Mouse (Mus musculus): ENCODE data around the gene Cer1.

Gene Cer1

DNA sequence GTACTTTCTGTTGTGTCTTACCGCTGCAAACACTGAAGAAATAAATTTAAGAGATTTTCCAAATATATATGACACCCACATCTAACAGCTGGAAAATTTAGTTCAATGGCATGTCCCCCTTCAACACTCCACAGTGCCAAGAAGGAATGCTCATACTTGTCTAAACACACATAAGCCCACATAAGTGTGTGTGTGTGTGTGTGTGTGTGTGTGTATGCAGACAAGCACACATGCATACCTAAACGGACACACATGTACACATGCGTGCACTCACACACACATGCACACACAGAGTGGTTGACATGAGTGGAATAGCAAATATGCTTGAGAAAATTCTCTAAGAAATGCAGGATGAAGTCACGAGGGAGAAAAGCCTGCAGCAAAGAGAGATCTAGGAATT is 12.4 kb downstream of the Cer1 start:
- no peak for DNase-seq

DNA sequence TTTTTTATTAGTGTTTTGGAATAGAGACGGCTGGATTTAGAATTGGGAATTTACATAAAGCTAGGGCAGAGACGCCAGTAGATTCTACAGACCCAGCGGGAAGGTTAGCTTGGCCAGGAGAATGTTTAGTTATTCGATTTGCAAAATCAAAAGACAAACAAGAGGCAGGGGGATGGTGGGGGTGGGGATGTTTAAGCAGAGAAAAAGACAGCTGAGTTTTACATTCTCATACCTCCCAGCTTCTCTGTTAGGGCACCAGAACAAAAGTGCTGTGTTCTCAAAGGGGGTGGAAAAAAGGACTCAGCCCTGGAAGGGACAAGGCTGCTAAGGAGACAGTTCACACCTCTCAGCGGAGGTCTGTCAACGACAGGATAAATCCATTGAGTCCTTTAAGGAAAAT is 12.8 kb downstream of the Cer1 start:
- no peak for DNase-seq

DNA sequence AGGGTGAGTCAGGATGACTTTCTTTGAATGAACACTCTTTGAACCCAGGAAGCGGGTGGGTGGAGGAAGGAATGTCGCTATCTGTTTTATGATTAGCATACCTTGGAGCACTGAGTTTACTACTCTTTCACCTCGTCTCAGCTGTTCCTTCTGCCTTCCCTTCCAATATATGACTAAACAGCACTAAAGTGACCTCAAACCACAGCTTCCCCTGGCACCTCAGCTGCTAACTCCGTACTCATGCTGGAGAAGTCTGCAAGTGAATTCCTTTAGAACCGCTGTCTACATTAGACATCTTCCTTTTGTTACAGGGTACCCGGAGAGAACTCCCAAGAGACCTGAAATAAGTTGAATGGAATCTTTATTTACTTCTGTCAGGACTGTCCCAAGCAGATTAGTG is 14.0 kb downstream of the Cer1 start:
- DNase-seq, result no peak

DNA sequence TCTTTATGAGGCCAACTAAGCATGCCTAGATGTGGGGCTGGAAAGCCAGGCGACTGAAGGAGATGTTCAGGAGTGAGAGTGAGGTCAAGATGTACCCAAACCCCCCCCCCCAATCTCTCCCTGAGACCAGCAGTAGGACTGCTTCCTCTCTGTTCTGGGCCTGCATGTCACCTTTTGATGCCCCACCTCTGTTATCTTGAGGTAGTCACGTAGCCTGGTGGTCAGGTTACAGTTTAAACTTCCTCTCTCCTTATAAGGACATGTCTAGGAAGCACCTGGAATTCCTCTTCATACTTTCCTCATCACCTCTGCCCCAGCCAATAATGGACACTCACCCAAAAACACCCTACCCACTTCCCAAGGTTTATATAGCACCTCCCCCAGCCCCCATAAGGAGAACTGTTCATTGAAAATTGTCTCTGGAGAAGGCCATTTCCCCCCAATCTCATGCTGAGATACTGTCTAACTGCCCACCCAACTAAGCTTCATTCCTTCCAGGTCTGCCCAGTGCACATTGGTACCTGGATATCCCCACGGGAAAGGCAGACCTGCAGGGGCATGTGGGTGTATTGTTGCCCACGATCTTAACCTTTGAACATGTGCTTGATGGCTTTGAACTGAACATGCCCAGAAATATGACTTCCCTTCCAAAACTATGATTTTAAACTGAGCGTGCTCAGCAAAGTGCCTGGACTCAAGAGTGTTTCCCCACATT is 17.1 kb downstream of the Cer1 start:
- DNase-seq, result no peak

DNA sequence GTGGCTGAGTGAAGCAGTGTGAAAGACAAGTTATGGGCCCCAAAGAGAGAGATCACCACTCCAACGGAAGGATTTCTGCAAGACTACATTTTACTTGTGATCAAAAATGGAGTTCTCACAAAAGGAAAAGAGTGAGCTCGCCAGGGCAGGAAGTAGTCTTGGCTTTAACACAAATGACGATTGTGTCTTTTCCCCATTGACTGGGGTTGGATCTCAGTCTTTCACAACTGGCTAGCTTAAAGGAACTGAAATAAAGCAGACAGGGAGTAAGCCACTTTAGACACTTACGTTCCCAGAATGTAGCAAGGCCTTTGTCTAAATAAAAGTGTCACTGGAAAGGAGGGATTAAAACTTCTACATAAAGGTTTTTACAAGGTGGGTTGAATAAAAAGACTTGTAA is 17.8 kb downstream of the Cer1 start:
- DNase-seq, result no peak

DNA sequence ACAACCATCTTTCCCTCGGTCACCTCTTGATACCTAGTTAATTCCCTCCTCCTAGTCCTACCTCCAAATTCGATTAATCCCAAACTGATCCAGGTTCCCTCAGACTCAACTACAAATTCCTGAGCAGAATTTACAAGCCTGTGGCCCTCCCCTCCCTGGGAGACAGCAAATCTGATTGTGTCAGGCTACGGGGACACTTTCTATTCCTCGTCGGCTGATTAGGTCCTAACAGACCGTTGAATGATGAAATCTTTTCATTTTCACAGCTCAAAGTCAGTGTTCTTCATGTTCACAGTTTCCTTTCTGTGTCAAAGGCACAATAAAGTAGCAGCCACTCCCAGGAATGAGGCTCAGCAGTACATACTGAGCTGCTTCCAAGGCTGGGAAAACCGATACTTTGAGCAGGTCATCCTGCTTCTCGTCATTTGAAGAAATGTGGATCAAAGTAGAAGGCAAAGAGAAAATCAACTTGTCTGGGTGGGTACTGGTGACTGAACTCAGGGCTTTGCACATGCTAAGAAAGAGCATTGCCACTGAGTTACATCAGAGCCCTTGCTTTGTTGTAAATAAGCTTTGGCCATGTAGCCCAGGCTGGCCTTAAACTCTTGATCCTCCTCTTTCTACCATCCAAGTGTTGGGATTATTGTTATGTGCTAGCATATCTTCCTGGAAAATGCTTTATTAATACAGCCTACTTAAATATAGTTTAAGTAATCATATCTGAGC is 19.8 kb downstream of the Cer1 start:
- DNase-seq, result no peak

DNA sequence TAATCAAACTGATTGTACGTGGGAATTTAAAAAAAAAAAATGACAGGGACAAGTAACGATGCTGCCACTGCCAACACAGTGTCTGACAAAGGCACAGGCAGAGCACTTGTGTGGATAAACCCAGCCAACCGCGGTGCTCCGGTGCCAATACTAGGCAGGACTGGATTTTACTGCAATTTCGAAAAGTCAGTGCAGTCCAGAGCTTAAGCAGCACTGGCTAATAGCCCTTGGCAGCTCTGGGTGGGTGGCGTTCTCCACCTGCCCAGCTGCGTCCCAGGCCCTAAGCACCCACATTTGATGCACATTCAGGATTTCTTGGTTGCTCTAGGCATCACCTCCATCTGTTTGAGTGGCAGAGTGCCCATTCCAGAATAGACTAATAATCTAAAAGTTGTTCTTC is 21.6 kb downstream of the Cer1 start:
- no peak for DNase-seq

DNA sequence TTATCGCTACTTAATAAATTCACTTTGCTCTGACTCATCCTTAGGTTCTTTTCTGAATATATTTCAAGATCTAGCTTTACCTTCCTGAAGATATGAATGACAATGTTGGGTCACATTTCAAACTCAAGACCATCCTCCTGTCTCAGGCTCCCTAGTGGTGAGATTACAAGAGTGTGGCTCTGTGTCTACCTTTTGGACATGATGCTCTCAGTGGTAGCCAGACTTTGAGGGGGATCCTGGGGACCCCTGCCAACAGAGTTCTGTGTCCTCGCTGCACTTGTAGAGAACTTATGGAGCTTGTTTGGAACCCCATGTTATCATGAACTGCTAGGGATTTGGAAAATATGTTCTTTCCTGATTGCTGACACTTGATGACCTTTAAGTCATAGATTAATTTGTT is 23.5 kb downstream of the Cer1 start:
- DNase-seq, result no peak

DNA sequence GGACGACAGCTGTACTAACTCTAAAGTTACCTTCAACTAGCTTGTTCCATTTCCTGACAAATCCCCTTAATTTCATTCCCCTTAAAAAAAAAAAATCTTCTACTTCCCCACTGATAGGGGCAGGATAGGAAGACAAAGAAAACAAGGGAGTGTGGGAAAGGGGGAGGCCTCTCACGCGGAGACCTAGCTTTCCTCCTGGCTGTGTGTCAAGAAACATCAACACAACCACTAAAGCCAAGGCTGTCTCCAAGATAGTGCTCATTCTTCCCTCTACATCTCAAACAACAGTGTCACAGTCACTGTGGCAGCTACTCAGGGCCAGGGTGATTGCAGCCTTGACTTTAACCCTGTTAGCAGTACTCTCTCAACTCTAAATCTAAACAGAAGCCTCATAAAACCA is 24.4 kb downstream of the Cer1 start:
- no peak for DNase-seq

DNA sequence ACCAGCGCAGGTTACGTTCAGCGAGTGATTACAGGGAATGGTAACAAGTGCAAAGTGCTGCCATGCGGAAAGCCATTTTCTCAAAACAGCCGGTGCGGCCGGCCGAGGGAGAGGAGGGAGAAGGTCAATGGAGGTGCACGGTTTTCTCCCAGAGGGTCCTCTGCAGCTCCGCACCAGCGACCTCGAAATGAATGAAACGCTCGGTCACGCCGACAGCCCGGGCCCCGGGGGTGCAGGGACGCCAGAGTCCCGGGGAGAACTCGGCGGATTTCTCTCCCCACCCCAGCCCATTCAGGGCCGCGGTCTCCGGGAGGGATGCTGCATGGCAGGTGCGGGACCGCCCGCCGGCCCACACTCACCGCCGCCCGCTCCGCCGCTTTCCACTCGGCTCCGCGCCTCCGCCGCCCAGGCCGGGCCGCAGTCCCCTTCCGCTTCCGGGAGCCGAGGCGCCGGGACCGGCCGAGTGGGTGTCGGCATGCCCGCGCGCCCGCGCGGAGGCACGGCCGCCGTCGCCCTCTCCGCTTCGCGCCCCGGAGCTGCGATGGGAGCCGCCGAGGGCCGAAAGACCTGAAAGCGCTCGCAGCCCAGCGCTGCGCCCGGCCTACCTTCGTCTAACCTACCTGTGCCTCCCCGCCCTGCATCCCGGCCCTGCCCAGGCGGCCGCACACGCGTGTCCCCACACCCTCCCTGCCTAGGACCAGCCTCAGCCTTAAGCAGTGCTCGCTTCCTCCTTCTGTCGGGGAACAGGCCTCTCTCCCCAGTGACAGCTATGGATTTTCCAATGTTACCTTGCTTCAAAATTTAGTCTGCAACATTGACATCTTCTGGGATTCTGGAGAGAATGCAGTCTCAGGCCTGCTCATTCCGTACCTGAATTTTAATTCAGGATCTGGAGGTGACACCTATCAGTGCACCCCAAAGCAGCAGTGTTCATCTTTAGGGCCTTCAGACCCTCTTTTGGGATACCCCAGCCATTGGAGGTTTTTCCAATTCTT is 25.5 kb downstream of the Cer1 start, which contains the start of gene Zdhhc21:
TSS of gene Zdhhc21 (minus strand) at position 828 of the 995 bp plus-strand sequence.
- DNase-seq, result peak; percentile 85

DNA sequence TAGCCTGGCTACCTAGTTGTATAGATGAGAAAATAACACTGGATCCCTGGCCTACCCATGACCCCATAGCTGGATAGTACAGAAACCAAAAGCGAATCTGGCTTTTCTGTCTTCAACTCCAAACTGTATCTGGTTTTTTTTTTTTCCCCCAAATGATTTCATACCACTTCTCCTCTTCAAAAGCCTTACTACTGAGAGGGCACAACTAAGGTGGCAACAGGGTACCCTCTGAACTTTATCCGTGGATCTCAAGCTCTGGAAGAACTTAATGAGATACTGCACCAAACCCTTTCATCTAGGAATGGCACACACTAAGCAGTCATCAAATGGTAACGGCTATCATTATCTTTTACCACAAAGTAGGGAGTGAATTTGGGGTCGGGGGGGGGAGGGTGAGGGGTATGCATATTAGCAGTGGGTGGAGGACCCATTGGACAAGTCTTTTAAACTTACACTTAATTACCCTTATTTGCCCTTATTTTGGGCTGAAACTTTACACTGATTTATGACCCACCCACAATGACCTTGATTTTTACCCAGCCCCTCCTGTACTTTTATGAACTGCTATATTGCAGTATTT is 26.4 kb downstream of the Cer1 start:
- DNase-seq, result no peak

DNA sequence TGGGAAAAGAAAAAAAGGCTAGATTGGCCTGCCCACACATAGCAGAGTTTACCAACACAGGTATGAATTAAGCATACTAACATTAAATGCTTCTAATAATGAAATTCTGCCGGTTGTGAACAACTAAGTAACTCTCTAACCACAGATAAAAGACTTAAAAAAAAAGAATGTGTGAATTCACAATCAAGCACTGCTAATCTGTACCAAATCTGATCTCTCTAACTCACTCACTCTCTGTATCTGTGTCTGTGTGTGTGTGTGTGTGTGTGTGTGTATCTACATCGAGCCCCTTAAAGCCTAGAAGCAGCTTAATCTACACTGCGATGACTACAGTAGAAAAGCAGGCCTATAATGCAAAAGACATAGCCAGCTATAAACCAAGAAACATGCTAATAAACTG is 28.0 kb downstream of the Cer1 start:
- DNase-seq, result no peak

DNA sequence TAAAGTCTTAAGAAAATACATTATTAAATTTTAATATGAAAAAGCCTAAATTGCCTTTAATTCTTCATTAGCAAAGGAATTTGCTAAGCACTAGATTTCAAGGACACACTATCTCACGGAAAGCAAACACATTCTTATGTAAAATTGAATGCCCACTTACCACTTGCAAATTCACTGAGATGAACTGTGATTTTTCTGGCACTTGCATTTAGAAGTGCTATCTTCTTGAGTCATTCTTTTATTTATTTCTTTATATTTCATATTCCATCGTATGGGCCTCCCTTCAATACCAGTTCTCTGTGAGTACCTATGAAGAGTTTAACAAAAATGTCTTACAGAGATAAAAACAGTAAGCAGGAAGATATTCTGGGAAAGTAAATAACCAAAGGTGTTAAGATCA is 31.1 kb downstream of the Cer1 start:
- no peak for DNase-seq

DNA sequence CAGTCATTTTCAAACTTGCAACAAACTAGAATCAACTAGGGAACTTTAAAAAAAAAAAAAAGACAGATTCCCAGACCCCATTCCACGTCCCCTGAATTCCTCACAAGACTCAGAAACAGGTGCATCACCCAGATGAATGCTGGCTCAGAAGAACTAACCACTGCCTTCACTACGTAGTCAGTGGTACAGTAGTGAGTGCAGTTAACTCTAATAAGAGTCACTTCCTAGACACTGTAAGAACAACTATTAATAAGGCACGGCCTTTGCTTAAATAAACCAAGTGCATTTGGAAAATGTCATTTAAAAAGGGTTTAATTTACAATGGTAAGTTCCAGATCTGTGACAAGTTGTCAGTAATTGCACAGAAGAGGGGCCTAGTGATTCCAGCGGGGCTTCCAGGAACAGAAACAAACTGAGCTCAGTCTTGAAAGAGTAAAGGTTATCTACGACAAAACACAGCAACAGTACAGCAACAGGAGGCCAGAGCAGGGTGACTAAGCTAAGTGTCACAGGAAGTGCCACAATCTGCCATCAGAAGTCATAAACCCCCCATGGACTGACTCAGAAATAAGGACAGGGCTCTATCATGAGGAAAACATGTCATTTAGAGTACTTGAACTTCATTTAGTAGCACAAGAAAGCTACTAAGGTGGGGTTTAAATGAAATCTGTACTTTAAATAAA is 36.3 kb downstream of the Cer1 start:
- DNase-seq, result no peak

DNA sequence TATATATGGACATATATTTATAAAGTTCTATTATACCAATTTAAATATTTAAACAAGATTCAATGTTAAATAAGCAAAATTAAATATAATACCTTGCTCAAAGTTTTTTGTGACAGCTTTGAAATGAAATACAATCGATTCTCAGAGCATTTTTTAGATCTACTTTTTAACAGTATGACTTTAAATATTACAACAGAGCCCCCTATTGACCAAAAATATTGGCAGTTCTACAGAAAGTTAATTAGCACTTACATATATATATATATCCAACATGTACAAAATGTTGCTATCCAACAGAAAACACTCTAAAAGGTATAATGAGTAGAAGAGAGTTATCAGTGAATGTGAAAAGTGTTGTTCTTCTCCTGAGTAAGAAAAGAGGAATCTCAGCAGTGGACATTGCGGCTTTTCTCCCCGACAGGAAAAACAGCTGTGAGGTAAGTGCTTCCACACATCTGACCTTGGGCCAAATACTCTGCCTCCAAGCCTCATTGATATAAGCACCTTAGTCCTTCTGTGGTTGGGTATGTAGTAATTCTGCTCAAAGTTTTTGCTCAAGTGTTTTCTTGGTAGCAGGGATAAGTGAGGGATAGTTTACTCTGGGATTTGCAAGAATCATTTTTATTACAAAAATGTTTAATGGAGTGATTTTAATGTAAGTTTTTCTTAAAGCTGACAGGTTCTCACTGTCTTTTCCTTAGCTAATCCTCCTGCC is 47.3 kb downstream of the Cer1 start:
- DNase-seq, result no peak
